Mouse (Mus musculus) C2C12 (cell line): ENCODE data around the gene Ccdc157. TPM values are rescaled to one million over a fixed set of nuclear protein-coding genes. Genes with fewer than 3 reads are reported as not detected.

Experiments
- H3K27me3 ChIP-seq: one replicate; pipeline ENCODE4 v1.6.1; 2011; ENCODE audit not compliant: control insufficient read depth, insufficient read depth, insufficient read length
- H3K36me3 ChIP-seq: one replicate; pipeline ENCODE4 v1.6.1; 2011; ENCODE audit not compliant: control insufficient read depth, insufficient read depth
- H3K4me3 ChIP-seq: one replicate; pipeline ENCODE4 v1.5.1; 2011; ENCODE audit warnings: mild to moderate bottlenecking, control low read depth; ENCODE audit not compliant: poor library complexity, insufficient read depth, severe bottlenecking
- H3K79me2 ChIP-seq: one replicate; pipeline ENCODE4 v1.6.1; 2011; ENCODE audit not compliant: control insufficient read depth, insufficient read depth
- H3K79me3 ChIP-seq: one replicate; pipeline ENCODE4 v1.6.1; 2011; ENCODE audit warnings: low read depth, control low read depth
- H3ac ChIP-seq: one replicate; pipeline ENCODE3; 2011; ENCODE audit warnings: low read depth; ENCODE audit not compliant: control insufficient read depth, insufficient read length
- CEBPB ChIP-seq: IDR thresholded peaks from one replicate; pipeline ENCODE4 v1.6.1; 2011; ENCODE audit warnings: low read depth, mild to moderate bottlenecking, control low read depth, moderate library complexity
- CTCF ChIP-seq: IDR thresholded peaks from one replicate; pipeline ENCODE4 v1.5.1; 2011; ENCODE audit not compliant: control insufficient read depth, insufficient read depth, insufficient read length
- FOSL1 ChIP-seq: IDR thresholded peaks from one replicate; pipeline ENCODE4 v1.8.0; 2011; ENCODE audit warnings: mild to moderate bottlenecking, low read length; ENCODE audit not compliant: poor library complexity, insufficient read depth, severe bottlenecking
- MAX ChIP-seq: IDR thresholded peaks from one replicate; pipeline ENCODE4 v1.6.1; 2011; ENCODE audit warnings: mild to moderate bottlenecking, control low read depth
- MYOD1 ChIP-seq: IDR thresholded peaks from one replicate; pipeline ENCODE4 v1.6.1; 2011; ENCODE audit warnings: low read depth; ENCODE audit not compliant: control insufficient read depth, insufficient read length
- MYOG ChIP-seq: IDR thresholded peaks from one replicate; pipeline ENCODE4 v1.6.1; 2011; ENCODE audit not compliant: control insufficient read depth, insufficient read length; ENCODE audit errors: extremely low read depth
- USF1 ChIP-seq: IDR thresholded peaks from one replicate; pipeline ENCODE4 v1.6.1; 2011; ENCODE audit warnings: low read depth, mild to moderate bottlenecking, control low read depth, moderate library complexity
- polyA plus RNA-seq: library from polyadenylated mRNA; unstranded; fragments of >200 nt; fragmentation: generic; extraction: Trizol; gene quantifications from one replicate; pipeline ENCODE4 v1.2.1, GENCODE M21; 2012; ENCODE audit warnings: missing spikeins

Ccdc157 gene
- polyA plus RNA-seq, 1 experiment, result 3.7 TPM

- Histone ChIP-seq H3ac (peak overlapping the region; percentile 21), H3K79me3 (peaks cover 53% of the 10 kb centered on the region), H3K4me3 (no peak overlapping the region), H3K79me2 (peaks cover 97% of the 10 kb centered on the region), H3K36me3 (peaks cover 88% of the 10 kb centered on the region), H3K27me3 (no peaks in the 10 kb centered on the region)
- TF ChIP-seq MYOG (no peak), MAX (no peak), FOSL1 (no peak), USF1 (no peak), MYOD1 (no peak), CTCF (no peak), CEBPB (no peak)
Observed at GRCm38 (mm10) chr11:4164701-4165100, 4.6 kb upstream of the Ccdc157 start.

GRCm38 (mm10) chr11:4160758-4161480 lies 826 bp upstream of the Ccdc157 start:
- peaks cover 48% of the 10 kb centered on the region for H3K79me3 ChIP-seq
- peaks cover 50% of the 10 kb centered on the region for H3K36me3 ChIP-seq
- peak overlapping the region; percentile 94 for H3K4me3 ChIP-seq
- peaks cover 70% of the 10 kb centered on the region for H3K79me2 ChIP-seq
- no peaks in the 10 kb centered on the region for H3K27me3 ChIP-seq
- TF ChIP-seq CTCF (no peak), FOSL1 (no peak), CEBPB (no peak), MAX (no peak), MYOD1 (no peak), MYOG (no peak), USF1 (no peak)
- H3ac ChIP-seq, result peak overlapping the region; percentile 96

- Histone ChIP-seq H3K36me3 (peaks cover 28% of the 10 kb centered on the region), H3K79me2 (peaks cover 47% of the 10 kb centered on the region), H3K4me3 (no peak overlapping the region), H3K79me3 (peaks cover 31% of the 10 kb centered on the region), H3K27me3 (no peaks in the 10 kb centered on the region), H3ac (no peak overlapping the region)
- TF ChIP-seq MYOD1, result no peak
- no peak for TF ChIP-seq MAX
- no peak for TF ChIP-seq CEBPB
- TF ChIP-seq CTCF, result no peak
- no peak for TF ChIP-seq FOSL1
- TF ChIP-seq USF1, result no peak
- no peak for TF ChIP-seq MYOG
Observed at GRCm38 (mm10) chr11:4158676-4159075, 1.4 kb downstream of the Ccdc157 start.

GRCm38 (mm10) chr11:4155641-4156040 lies 4.5 kb downstream of the Ccdc157 start:
- TF ChIP-seq FOSL1, result no peak
- no peak for TF ChIP-seq MYOG
- no peak for TF ChIP-seq USF1
- TF ChIP-seq CEBPB, result no peak
- TF ChIP-seq MAX, result no peak
- no peak for TF ChIP-seq CTCF
- no peak for TF ChIP-seq MYOD1

GRCm38 (mm10) chr11:4153694-4154093 lies 6.4 kb downstream of the Ccdc157 start:
- TF ChIP-seq MYOG (no peak), FOSL1 (no peak), MYOD1 (no peak), USF1 (no peak), CEBPB (no peak), MAX (no peak), CTCF (no peak)
- no peaks in the 10 kb centered on the region for H3K27me3 ChIP-seq
- no peaks in the 10 kb centered on the region for H3K79me2 ChIP-seq
- no peaks in the 10 kb centered on the region for H3K36me3 ChIP-seq
- no peaks in the 10 kb centered on the region for H3K79me3 ChIP-seq
- H3ac ChIP-seq, result no peak overlapping the region
- H3K4me3 ChIP-seq, result no peak overlapping the region

More at GRCm38 (mm10) chr11:4155641-4156040, 4.5 kb downstream of the Ccdc157 start:
- Histone ChIP-seq H3ac (no peak overlapping the region), H3K27me3 (no peaks in the 10 kb centered on the region), H3K36me3 (no peaks in the 10 kb centered on the region), H3K4me3 (no peak overlapping the region), H3K79me3 (peaks cover 3% of the 10 kb centered on the region), H3K79me2 (peaks cover 17% of the 10 kb centered on the region)
